Mouse (Mus musculus) ovary, postnatal 10 days (tissue): ENCODE measurements around the gene Gm7792.
"Not testable (repeated sequence)": the region's sequence is repeated elsewhere in the genome, so short reads cannot be mapped to it uniquely, and the experiment has no call there.

Source experiments
- DNase-seq: peaks from one replicate; pipeline ENCODE4 v3.0.0; 2022; ENCODE audit warnings: low spot score

The Gm7792 gene

DNA sequence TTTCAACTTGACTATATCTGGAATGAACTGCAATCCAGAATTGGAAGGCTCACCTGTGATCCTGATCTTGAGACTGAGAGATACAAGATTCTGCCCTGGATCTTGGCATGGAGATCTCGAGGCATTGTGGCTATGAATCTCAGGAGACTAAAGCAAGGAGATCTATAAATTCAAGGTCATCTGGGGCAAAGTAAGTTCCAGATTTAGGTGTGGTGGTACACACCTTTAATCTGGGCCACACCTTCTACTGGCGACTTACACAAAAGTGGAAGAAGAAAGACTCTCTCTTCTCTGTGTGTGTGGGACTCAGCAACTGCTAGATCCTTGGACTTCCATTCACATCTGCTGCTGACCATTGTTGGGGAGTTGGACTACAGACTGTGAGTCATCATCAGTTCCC, at the start of gene Gm7792:
Gm7792 (plus strand) TSS at position 301 of the 400 bp plus-strand sequence.
- not testable (repeated sequence) for DNase-seq
